Mouse (Mus musculus) hindbrain, embryonic 10.5 days (tissue): ENCODE results near the gene Ypel4. TPM values are rescaled to one million over a fixed set of nuclear protein-coding genes. Genes with fewer than 3 reads are reported as not detected.
"Not testable (repeated sequence)": the region's sequence is repeated elsewhere in the genome, so short reads cannot be mapped to it uniquely, and the experiment has no call there.

Source experiments
- DNase-seq: peaks from one replicate; pipeline ENCODE4 v3.0.0-alpha.2; 2017; ENCODE audit warnings: low spot score
- H3K27ac ChIP-seq: fragments of 300-500 bp; sonication (generic); 2 replicates; pipeline ENCODE4 v1.5.1; 2016; ENCODE audit warnings: mild to moderate bottlenecking, moderate library complexity
- H3K27me3 ChIP-seq: fragments of 300-500 bp; sonication (generic); 2 replicates; pipeline ENCODE4 v1.6.1; 2016; ENCODE audit warnings: mild to moderate bottlenecking; ENCODE audit not compliant: poor library complexity, insufficient read depth, severe bottlenecking
- H3K36me3 ChIP-seq: fragments of 300-500 bp; sonication (generic); 2 replicates; pipeline ENCODE4 v1.6.1; 2016; ENCODE audit warnings: mild to moderate bottlenecking, moderate library complexity
- H3K4me1 ChIP-seq: fragments of 300-500 bp; sonication (generic); replicated peaks from 2 replicates; pipeline ENCODE4 v1.6.1; 2016; ENCODE audit warnings: mild to moderate bottlenecking
- H3K4me3 ChIP-seq: fragments of 300-500 bp; sonication (generic); 2 replicates; pipeline ENCODE4 v1.5.1; 2016; ENCODE audit warnings: mild to moderate bottlenecking, moderate library complexity
- H3K9me3 ChIP-seq: fragments of 300-500 bp; sonication (generic); 2 replicates; pipeline ENCODE4 v1.6.1; 2016; ENCODE audit warnings: mild to moderate bottlenecking, moderate library complexity
- WGBS: fragments of 180-500 bp; shearing (Covaris S2); methylation state at CpG from one replicate; pipeline ENCODE4 v1.1.7; 2016; 5-methylcytosine and 5-hydroxymethylcytosine counted together
- polyA plus RNA-seq: library from polyadenylated mRNA; unstranded; fragments of >200 nt; fragmentation: Nextera tagmentation; extraction: Ambion mirVana; gene quantifications from 2 replicates; pipeline ENCODE4 v1.2.1, GENCODE M21; 2016

Gene Ypel4
- polyA plus RNA-seq, 1 experiment from 2014 or later = 14.6 TPM

GRCm38 (mm10) chr2:84716423-84717355 is 17.2 kb upstream of the Ypel4 start:
- WGBS = 40% methylated on average over 9 of the region's 9 CpGs
- Histone ChIP-seq H3K36me3 (peaks cover 8% of the 10 kb centered on the region), H3K4me1 (peaks cover 27% of the 10 kb centered on the region), H3K9me3 (no peaks in the 10 kb centered on the region), H3K27me3 (no peaks in the 10 kb centered on the region), H3K4me3 (peak overlapping the region; percentile 96), H3K27ac (peak overlapping the region; percentile 97)
- no peak for DNase-seq

DNA sequence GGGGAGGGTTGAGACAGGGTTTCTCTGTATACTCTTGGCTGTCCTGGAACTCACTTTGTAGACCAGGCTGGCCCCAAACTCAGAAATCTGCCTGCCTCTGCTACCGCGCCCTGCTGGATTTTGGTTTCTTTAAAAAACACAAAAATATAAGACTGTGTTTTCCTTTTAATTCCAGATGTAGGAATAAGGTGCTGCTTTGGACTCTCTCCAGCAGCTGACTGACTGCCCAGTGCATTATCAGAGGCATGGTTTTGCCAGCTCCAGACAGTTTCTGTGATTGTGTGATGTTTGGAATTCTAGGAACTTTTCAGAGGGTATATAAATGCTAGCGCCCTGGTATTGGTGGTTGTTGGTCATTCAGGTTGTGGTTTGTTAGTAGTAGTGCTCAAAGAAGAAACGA is 16.5 kb upstream of the Ypel4 start:
- peaks cover 25% of the 10 kb centered on the region for H3K4me1 ChIP-seq
- H3K27ac ChIP-seq = no peak overlapping the region
- 94% methylated on average over 4 of the region's 4 CpGs for WGBS
- DNase-seq = no peak
- peaks cover 15% of the 10 kb centered on the region for H3K36me3 ChIP-seq
- no peak overlapping the region for H3K4me3 ChIP-seq
- H3K9me3 ChIP-seq = no peaks in the 10 kb centered on the region
- no peaks in the 10 kb centered on the region for H3K27me3 ChIP-seq

DNA sequence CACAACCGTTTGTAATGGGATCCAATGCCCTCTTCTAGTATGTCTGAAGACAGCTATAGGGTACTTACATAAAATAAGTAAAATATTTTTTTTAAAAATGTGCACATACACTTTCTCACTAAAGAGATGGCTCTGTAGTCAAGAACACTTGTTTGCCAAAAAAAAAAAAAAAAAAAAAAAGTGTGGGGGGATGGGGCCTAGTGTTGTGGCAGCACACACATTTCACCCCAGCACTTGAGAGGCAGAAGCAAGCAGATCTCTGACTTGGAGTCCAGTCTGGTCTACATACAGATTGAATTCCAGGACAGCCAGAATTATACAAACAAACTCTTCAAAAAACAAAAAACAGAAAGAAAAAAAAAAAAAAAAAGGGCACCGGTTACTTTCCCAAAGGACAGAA is 13.1 kb upstream of the Ypel4 start:
- H3K27ac ChIP-seq = no peak overlapping the region
- H3K4me1 ChIP-seq = peaks cover 18% of the 10 kb centered on the region
- no peaks in the 10 kb centered on the region for H3K9me3 ChIP-seq
- H3K36me3 ChIP-seq = peaks cover 47% of the 10 kb centered on the region
- H3K27me3 ChIP-seq = no peaks in the 10 kb centered on the region
- no peak overlapping the region for H3K4me3 ChIP-seq
- no peak for DNase-seq
- WGBS = 95% methylated on average over 2 of the region's 2 CpGs

- H3K4me1 ChIP-seq = peaks cover 21% of the 10 kb centered on the region
- 81% methylated on average over 3 of the region's 3 CpGs for WGBS
- H3K27me3 ChIP-seq = no peaks in the 10 kb centered on the region
Observed at GRCm38 (mm10) chr2:84721182-84721581, 12.7 kb upstream of the Ypel4 start.

GRCm38 (mm10) chr2:84723856-84724255 is 10.0 kb upstream of the Ypel4 start:
- 95% methylated on average over 14 of the region's 14 CpGs for WGBS
- H3K36me3 ChIP-seq = peaks cover 48% of the 10 kb centered on the region
- no peak overlapping the region for H3K4me3 ChIP-seq

More at GRCm38 (mm10) chr2:84721182-84721581, 12.7 kb upstream of the Ypel4 start:
- Histone ChIP-seq H3K9me3 (no peaks in the 10 kb centered on the region), H3K36me3 (peaks cover 48% of the 10 kb centered on the region), H3K4me3 (no peak overlapping the region), H3K27ac (no peak overlapping the region)
- no peak for DNase-seq

DNA sequence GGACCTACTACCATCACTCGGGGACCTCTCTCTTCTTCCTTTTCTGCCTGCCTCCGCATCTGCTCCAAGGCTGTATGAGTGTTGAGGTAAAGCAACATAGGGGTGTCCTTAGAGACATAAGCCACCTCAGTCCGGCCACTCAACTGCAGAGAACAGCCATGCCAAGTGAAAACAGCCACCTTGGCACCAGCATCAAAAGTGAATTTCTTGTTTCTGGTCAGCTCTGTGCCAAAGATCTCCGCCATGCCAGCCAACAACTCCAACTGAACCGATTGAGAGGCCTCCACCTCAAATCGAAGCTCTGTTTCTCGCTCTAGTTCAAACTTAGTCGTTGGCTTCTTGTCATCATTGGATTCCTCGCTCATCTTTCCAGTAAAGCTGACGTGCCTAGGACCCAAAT is 8.1 kb upstream of the Ypel4 start:
- Histone ChIP-seq H3K9me3 (no peaks in the 10 kb centered on the region), H3K27me3 (no peaks in the 10 kb centered on the region), H3K4me3 (0 out of 2 replicates have a peak overlapping the region, but pooled peaks have one; percentile 68), H3K4me1 (peaks cover 26% of the 10 kb centered on the region), H3K36me3 (peaks cover 48% of the 10 kb centered on the region), H3K27ac (no peak overlapping the region)
- 94% methylated on average over 10 of the region's 10 CpGs for WGBS
- no peak for DNase-seq

More at GRCm38 (mm10) chr2:84723856-84724255, 10.0 kb upstream of the Ypel4 start:
- Histone ChIP-seq H3K27ac (no peak overlapping the region), H3K9me3 (no peaks in the 10 kb centered on the region), H3K4me1 (peaks cover 26% of the 10 kb centered on the region), H3K27me3 (no peaks in the 10 kb centered on the region)
- no peak for DNase-seq

- H3K4me1 ChIP-seq = peaks cover 26% of the 10 kb centered on the region
- DNase-seq = no peak
- no peaks in the 10 kb centered on the region for H3K27me3 ChIP-seq
- H3K4me3 ChIP-seq = peak overlapping the region; percentile 68
- WGBS = 5% methylated on average over 9 of the region's 9 CpGs
- peak overlapping the region; percentile 90 for H3K27ac ChIP-seq
- peaks cover 40% of the 10 kb centered on the region for H3K36me3 ChIP-seq
- H3K9me3 ChIP-seq = no peaks in the 10 kb centered on the region
Observed at GRCm38 (mm10) chr2:84726716-84727115, 7.1 kb upstream of the Ypel4 start.

DNA sequence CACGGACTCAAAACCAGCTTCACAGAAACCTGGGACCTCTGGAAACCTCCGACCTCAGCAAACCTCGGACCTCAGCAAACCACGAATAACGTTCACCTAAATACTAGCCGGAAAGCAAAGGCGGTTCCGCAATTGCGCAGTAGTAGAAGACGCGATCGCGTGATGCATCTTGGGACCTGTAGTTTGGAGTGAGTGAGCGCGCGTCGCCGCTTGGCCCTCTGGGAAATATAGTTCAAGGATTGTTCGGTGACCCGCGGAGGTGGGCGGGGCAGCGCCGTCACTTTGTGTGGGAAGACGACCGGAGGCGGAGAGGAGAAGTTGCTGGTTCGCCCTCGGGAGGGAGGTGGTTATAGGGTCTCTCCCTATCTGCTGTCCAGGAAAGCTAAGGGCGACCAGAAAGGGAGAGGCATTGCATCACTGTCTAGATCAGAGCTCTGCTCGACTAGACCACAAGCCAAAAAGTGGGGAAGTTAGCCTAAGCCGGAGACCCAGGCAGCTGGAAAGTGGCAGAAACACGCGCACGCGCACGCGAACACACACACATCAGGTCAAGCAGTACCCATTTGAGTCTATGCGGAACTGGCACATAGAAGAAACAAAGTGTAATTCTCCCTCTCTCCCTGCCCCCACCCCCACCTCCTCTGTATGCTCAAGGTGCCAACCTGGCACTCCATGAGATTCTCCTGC is 6.5 kb upstream of the Ypel4 start, which contains the start of gene Clp1:
TSS of gene Clp1 (minus strand) at position 179 of the 687 bp plus-strand sequence.
- WGBS = under 1% methylated on average over 39 of the region's 39 CpGs
- Histone ChIP-seq H3K27me3 (no peaks in the 10 kb centered on the region), H3K4me3 (peak within 1 kb of the TSS; percentile 68), H3K9me3 (no peaks in the 10 kb centered on the region), H3K4me1 (peaks cover 26% of the 10 kb centered on the region), H3K36me3 (peaks cover 34% of the 10 kb centered on the region), H3K27ac (peak within 1 kb of the TSS; percentile 90)
- peak; percentile 97 for DNase-seq

DNA sequence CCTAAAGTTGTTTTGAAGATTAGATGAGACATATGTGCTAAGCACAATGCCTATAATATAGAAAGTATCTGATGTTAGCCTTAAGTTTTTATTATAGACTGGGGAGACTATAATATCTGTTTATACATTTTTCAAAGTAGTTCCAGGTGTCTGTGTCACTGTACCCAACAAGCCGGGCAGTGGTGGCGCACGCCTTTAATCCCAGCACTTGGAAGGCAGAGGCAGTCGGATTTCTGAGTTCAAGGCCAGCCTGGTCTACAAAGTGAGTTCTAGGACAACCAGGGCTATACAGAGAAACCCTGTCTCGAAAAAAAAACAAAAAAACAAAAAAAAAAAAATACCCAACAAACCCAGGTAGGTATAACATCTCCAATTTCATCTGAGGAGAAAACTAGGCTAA is 5.7 kb upstream of the Ypel4 start:
- 74% methylated on average over 5 of the region's 5 CpGs for WGBS
- H3K9me3 ChIP-seq, DNase-seq, H3K27ac ChIP-seq, H3K4me3 ChIP-seq, H3K27me3 ChIP-seq: not testable (repeated sequence)
- H3K36me3 ChIP-seq = peaks cover 27% of the 10 kb centered on the region
- peaks cover 26% of the 10 kb centered on the region for H3K4me1 ChIP-seq

DNA sequence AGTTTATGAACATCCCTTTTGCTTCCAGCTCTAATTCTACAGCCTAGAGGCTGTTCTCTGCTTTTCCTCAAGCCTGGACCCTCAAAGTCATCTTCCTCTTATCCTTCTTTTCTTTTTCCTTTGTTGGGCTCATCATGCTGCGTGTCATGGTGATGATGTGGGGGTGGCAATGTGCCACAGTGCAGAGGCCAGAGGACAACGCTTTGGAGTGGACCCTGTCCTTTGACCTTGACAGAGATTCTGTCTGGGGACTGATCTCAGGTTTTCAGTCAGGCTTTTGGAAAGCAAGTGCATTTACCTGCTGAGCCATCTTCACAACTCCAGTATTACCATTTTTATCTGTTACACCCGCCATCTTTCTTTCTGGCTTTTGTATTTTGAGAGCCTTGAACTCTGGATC is 2.7 kb upstream of the Ypel4 start:
- DNase-seq = no peak
- H3K9me3 ChIP-seq = no peaks in the 10 kb centered on the region
- no peaks in the 10 kb centered on the region for H3K27me3 ChIP-seq
- WGBS = 86% methylated on average over 3 of the region's 3 CpGs
- H3K36me3 ChIP-seq = no peaks in the 10 kb centered on the region
- H3K4me3 ChIP-seq = no peak overlapping the region
- H3K27ac ChIP-seq = no peak overlapping the region
- peaks cover 44% of the 10 kb centered on the region for H3K4me1 ChIP-seq

DNA sequence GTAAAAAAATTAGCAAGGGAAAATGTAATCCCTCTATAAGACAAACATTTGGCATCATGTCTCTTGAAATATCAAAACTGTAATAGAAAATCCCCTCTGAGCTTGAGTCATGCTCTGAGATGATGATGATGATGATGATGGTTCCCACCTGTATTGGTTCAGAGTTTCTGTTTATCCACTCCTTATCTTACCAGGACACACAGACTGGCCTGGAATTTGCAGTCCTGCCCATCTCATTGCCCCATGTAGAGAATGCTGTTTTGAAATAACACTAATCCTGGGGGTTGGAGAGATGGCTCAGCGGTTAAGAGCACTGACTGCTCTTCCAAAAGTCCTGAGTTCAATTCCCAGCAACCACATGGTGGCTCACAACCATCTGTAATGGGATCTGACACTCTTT is 1.5 kb upstream of the Ypel4 start:
- no peak for DNase-seq
- Histone ChIP-seq H3K36me3 (no peaks in the 10 kb centered on the region), H3K4me1 (peaks cover 49% of the 10 kb centered on the region), H3K27me3 (no peaks in the 10 kb centered on the region), H3K4me3 (no peak overlapping the region), H3K9me3 (no peaks in the 10 kb centered on the region), H3K27ac (no peak overlapping the region)
- WGBS = 87% methylated on average over 1 of the region's 1 CpGs

DNA sequence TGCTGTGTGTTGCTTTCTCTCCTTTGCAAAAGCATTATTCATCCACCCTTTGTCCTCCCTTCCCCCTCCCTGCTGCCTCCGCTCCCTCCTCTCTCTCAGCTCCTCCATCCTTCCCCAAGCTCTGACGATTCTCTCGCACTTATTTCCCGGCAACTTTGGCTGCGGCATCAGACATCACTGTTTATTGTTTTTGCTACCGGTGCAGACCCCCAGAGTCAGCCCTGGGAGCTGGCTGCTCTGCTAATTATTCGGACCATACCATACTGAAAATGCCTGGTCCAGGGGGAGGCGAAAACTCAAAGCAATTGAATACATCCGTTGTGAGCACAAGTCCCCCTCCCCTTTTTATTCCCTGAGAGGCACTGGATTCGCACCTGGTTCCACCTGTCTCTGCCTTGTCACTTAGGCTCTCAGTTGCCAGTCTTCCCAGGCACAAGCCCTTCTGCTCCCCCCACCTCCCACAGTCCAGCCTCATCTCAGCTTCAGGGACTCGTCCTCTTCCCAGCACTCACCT is 550 bp downstream of the Ypel4 start:
- WGBS = under 1% methylated on average over 11 of the region's 11 CpGs
- Histone ChIP-seq H3K4me3 (peak overlapping the region; percentile 68), H3K9me3 (no peaks in the 10 kb centered on the region), H3K27ac (peak overlapping the region; percentile 93), H3K27me3 (no peaks in the 10 kb centered on the region), H3K36me3 (no peaks in the 10 kb centered on the region), H3K4me1 (peaks cover 63% of the 10 kb centered on the region)
- peak; percentile 65 for DNase-seq

DNA sequence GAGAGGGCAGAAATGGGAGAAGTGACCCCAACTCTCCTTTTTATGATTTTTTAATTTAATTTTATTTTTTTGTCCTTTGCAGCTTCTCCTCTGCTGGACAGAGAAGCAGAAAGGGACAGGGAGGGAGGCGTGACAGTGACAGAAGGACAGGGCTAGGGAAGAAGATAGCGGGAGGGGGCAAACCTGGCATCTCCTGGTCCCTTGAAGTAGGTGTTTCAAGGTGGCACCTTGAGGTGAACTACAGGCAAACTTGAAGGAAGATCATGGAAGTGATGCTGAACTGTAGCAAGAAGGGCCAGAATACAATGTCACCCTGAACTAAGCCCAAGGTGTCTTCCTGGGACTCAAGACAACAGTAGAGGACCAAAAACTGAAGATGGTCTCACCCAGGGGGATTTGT is 1.1 kb downstream of the Ypel4 start:
- H3K9me3 ChIP-seq = no peaks in the 10 kb centered on the region
- no peak for DNase-seq
- 4% methylated on average over 2 of the region's 2 CpGs for WGBS
- H3K27ac ChIP-seq = peak overlapping the region; percentile 93
- H3K4me3 ChIP-seq = peak overlapping the region; percentile 68
- peaks cover 2% of the 10 kb centered on the region; the same call in 1 of the 2 replicates for H3K36me3 ChIP-seq
- peaks cover 68% of the 10 kb centered on the region for H3K4me1 ChIP-seq
- no peaks in the 10 kb centered on the region for H3K27me3 ChIP-seq
